Mouse (Mus musculus) MEL (cell line): ENCODE data around the gene Vgll4. TPM values are rescaled to one million over a fixed set of nuclear protein-coding genes. Genes with fewer than 3 reads are reported as not detected.

Experiments
- DNase-seq: peaks from one replicate; pipeline ENCODE4 v3.0.0; 2011; ENCODE audit warnings: low read depth, low spot score
- H3K27ac ChIP-seq: 2 replicates; pipeline ENCODE4 v1.5.1; 2012; ENCODE audit warnings: low read depth, mild to moderate bottlenecking, control low read depth, low read length, moderate library complexity; ENCODE audit not compliant: control insufficient read depth
- H3K27me3 ChIP-seq, 2 experiments: fragments of 150-350 bp in 1 of 2; sonication (generic) in 1 of 2; 2 replicates each; pipeline ENCODE4 v1.6.1; 2012; ENCODE audit warnings: low read length in 2 of 2, mild to moderate bottlenecking in 2 of 2, improper control_type of control experiment in 1 of 2, moderate library complexity in 1 of 2; ENCODE audit not compliant: insufficient read depth in 2 of 2, control insufficient read depth in 1 of 2
- H3K36me3 ChIP-seq, 2 experiments: 2 replicates each; pipeline ENCODE4 v1.6.1; 2012 to 2014; ENCODE audit warnings: low read length in 2 of 2, improper control_type of control experiment in 1 of 2, inconsistent platforms in 1 of 2, mild to moderate bottlenecking in 1 of 2; ENCODE audit not compliant: insufficient read depth in 2 of 2, control insufficient read depth in 1 of 2
- H3K4me1 ChIP-seq, 2 experiments: fragments of 150-350 bp in 1 of 2; sonication (generic) in 1 of 2; 2 replicates each; pipeline ENCODE4 v1.6.1; 2012; ENCODE audit warnings: low read length in 2 of 2, improper control_type of control experiment in 1 of 2, mild to moderate bottlenecking in 1 of 2; ENCODE audit not compliant: insufficient read depth in 2 of 2, control insufficient read depth in 1 of 2
- H3K4me3 ChIP-seq, 2 experiments: fragments of 150-350 bp in 1 of 2; sonication (generic) in 1 of 2; 2 replicates each; pipeline ENCODE4 v1.5.1; 2012; ENCODE audit warnings: low read depth in 2 of 2, low read length in 2 of 2, mild to moderate bottlenecking in 2 of 2, moderate library complexity in 2 of 2, control low read depth in 1 of 2, improper control_type of control experiment in 1 of 2; ENCODE audit not compliant: control insufficient read depth in 1 of 2, insufficient read depth in 1 of 2
- H3K79me2 ChIP-seq: 2 replicates; pipeline ENCODE4 v1.6.1; 2012; ENCODE audit warnings: mild to moderate bottlenecking, low read length, moderate library complexity; ENCODE audit not compliant: control insufficient read depth, poor library complexity, insufficient read depth
- H3K9ac ChIP-seq: 2 replicates; pipeline ENCODE4 v1.6.1; 2012; ENCODE audit warnings: low read depth, mild to moderate bottlenecking, control low read depth, low read length, moderate library complexity; ENCODE audit not compliant: control insufficient read depth, poor library complexity, severe bottlenecking
- H3K9me3 ChIP-seq: fragments of 150-350 bp; sonication (generic); replicated peaks from 2 replicates; pipeline ENCODE4 v1.6.1; 2012; ENCODE audit warnings: mild to moderate bottlenecking, low read length, improper control_type of control experiment, moderate library complexity; ENCODE audit not compliant: insufficient read depth
- ELF1 ChIP-seq: IDR thresholded peaks from 2 replicates; pipeline ENCODE4 v1.6.1; 2014; ENCODE audit warnings: low read depth, mild to moderate bottlenecking, inconsistent platforms, low read length, improper control_type of control experiment, moderate library complexity
- EP300 ChIP-seq, 2 experiments: IDR thresholded peaks; 2 replicates each; pipeline ENCODE4 v1.6.1; 2011; ENCODE audit warnings: improper control_type of control experiment in 2 of 2, low read length in 2 of 2, low read depth in 1 of 2, mild to moderate bottlenecking in 1 of 2
- ETS1 ChIP-seq: IDR thresholded peaks from 2 replicates; pipeline ENCODE4 v1.6.1; 2012; ENCODE audit warnings: low read depth, mild to moderate bottlenecking, inconsistent platforms, low read length, improper control_type of control experiment, moderate library complexity
- GABPA ChIP-seq: IDR thresholded peaks from 2 replicates; pipeline ENCODE4 v1.6.1; 2012; ENCODE audit warnings: low read depth, mild to moderate bottlenecking, inconsistent platforms, low read length, improper control_type of control experiment, moderate library complexity
- GATA1 ChIP-seq: IDR thresholded peaks from 2 replicates; pipeline ENCODE4 v1.6.1; 2011; ENCODE audit warnings: low read depth, low read length, improper control_type of control experiment
- HCFC1 ChIP-seq: IDR thresholded peaks from 2 replicates; pipeline ENCODE4 v1.6.1; 2012; ENCODE audit warnings: low read depth, mild to moderate bottlenecking, inconsistent platforms, low read length, improper control_type of control experiment, moderate library complexity
- JUND ChIP-seq: IDR thresholded peaks from 2 replicates; pipeline ENCODE4 v1.6.1; 2011; ENCODE audit warnings: low read depth, mild to moderate bottlenecking, improper control_type of control experiment, low read length
- MEF2A ChIP-seq: IDR thresholded peaks from 2 replicates; pipeline ENCODE4 v1.6.1; 2014; ENCODE audit warnings: low read depth, mild to moderate bottlenecking, inconsistent platforms, low read length, improper control_type of control experiment; ENCODE audit not compliant: poor library complexity, insufficient replicate concordance, severe bottlenecking; ENCODE audit errors: extremely low read depth
- POLR2AphosphoS2 ChIP-seq: IDR thresholded peaks from 2 replicates; pipeline ENCODE4 v1.6.1; 2011; ENCODE audit warnings: low read length, improper control_type of control experiment
- RAD21 ChIP-seq: IDR thresholded peaks from 2 replicates; pipeline ENCODE4 v1.6.1; 2011; ENCODE audit warnings: mild to moderate bottlenecking, low read depth, low read length, improper control_type of control experiment
- RCOR1 ChIP-seq: IDR thresholded peaks from 2 replicates; pipeline ENCODE4 v1.6.1; 2012; ENCODE audit warnings: low read depth, mild to moderate bottlenecking, inconsistent platforms, low read length, improper control_type of control experiment
- SIN3A ChIP-seq: IDR thresholded peaks from 2 replicates; pipeline ENCODE4 v1.6.1; 2012; ENCODE audit warnings: low read length, improper control_type of control experiment, inconsistent platforms
- UBTF ChIP-seq: IDR thresholded peaks from 2 replicates; pipeline ENCODE4 v1.6.1; 2012; ENCODE audit warnings: low read depth, mild to moderate bottlenecking, inconsistent platforms, low read length, improper control_type of control experiment, moderate library complexity, borderline replicate concordance; ENCODE audit not compliant: insufficient read depth
- ZC3H11A ChIP-seq: IDR thresholded peaks from 2 replicates; pipeline ENCODE4 v1.6.1; 2012; ENCODE audit warnings: low read depth, mild to moderate bottlenecking, inconsistent platforms, low read length, improper control_type of control experiment
- ZKSCAN1 ChIP-seq: IDR thresholded peaks from 2 replicates; pipeline ENCODE4 v1.6.1; 2012; ENCODE audit warnings: low read depth, mild to moderate bottlenecking, inconsistent platforms, low read length, improper control_type of control experiment, moderate library complexity
- polyA plus RNA-seq, 2 experiments: library from polyadenylated mRNA; stranded (reverse) in 1 of 2; unstranded in 1 of 2; fragments of >175 nt in 1 of 2; fragments of >200 nt in 1 of 2; gene quantifications; 2 replicates each; pipeline versions ENCODE4 v1.2.1 to v1.2.4; 2012; ENCODE audit warnings: low replicate concordance in 2 of 2, low read depth in 1 of 2; ENCODE audit not compliant: insufficient read length in 2 of 2, insufficient read depth in 1 of 2, missing spikeins in 1 of 2
- total RNA-seq: library from RNA; depleted of rRNA; stranded (reverse); fragments of 300-350 nt; gene quantifications from 2 replicates; pipeline ENCODE4 v1.2.3, GENCODE M21; 2012

Gene Vgll4
- total and polyA plus RNA-seq, 3 experiments = 18.1 to 21.5 TPM; not detected in 1

DNA sequence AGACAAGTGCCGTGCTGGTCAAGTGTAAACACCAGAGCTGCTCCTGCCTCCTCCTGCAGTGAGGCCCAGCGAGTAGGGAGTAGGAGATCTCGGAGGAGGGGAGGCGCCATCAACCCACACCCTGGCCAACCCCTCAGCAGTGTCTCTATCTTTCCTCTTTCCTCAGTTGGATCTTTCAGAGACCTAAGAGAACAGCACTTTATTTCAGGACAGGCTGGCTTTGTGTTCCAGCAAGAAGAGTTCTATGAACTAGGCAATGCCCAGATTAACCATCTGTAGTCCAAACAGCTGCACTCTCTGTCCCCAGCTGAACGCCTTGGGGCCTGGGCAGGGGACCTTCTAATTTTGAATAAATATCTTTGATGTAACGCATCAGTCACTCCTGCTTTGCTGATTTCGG is 87.1 kb downstream of the Vgll4 start:
- DNase-seq = no peak
- no peaks in the 10 kb centered on the region for H3K27me3 ChIP-seq
- no peak overlapping the region for H3K4me3 ChIP-seq
- no peaks in the 10 kb centered on the region for H3K36me3 ChIP-seq
- no peak overlapping the region for H3K9ac ChIP-seq
- H3K27ac ChIP-seq = no peak overlapping the region
- no peaks in the 10 kb centered on the region for H3K4me1 ChIP-seq
- TF ChIP-seq SIN3A (no peak), ELF1 (no peak), GABPA (no peak), MEF2A (no peak), ZC3H11A (no peak), RCOR1 (no peak), RAD21 (no peak), UBTF (no peak)
- H3K9me3 ChIP-seq = no peaks in the 10 kb centered on the region
- peaks cover 2% of the 10 kb centered on the region; the same call in 1 of the 2 replicates for H3K79me2 ChIP-seq

DNA sequence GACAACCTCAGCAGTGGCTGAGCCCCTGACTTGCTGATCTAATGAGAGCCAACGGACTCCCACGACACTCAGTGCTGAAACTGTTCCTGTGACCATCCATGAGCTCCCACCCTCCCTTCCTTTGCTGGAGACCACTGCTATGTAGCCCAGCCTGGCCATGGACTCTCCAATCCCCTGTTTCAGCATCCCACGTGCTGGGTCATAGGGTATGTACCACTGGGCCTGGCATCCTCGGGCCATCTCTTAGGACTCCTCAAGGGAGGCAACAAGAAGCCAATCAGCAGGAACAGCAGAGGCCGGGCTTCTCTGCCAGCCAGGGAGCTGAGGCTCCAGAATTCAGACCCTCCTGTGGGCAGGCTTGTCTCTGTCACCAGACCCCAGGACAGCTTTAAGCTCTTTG is 87.6 kb downstream of the Vgll4 start:
- Histone ChIP-seq H3K79me2 (peaks cover 2% of the 10 kb centered on the region; the same call in 1 of the 2 replicates), H3K27ac (no peak overlapping the region), H3K4me1 (no peaks in the 10 kb centered on the region), H3K27me3 (no peaks in the 10 kb centered on the region), H3K9me3 (no peaks in the 10 kb centered on the region), H3K36me3 (no peaks in the 10 kb centered on the region), H3K4me3 (no peak overlapping the region), H3K9ac (no peak overlapping the region)
- TF ChIP-seq POLR2AphosphoS2 (no peak), EP300 (IDR thresholded peaks at IDR 0.05; ENCODE audit: low read depth in 1 of 2, low read length in 2 of 2) (no peak), HCFC1 (no peak), GATA1 (no peak), MEF2A (no peak), JUND (no peak), RAD21 (no peak), ETS1 (no peak), ZKSCAN1 (no peak)
- no peak for DNase-seq
